Mouse (Mus musculus) myocyte (in vitro differentiated cells): ENCODE data around the gene Srsf7. TPM values are rescaled to one million over a fixed set of nuclear protein-coding genes. Genes with fewer than 3 reads are reported as not detected.
A peak's percentile ranks its signal among the peaks of the same experiment; 100 is the strongest.
"Not testable (repeated sequence)": the region's sequence is repeated elsewhere in the genome, so short reads cannot be mapped to it uniquely, and the experiment has no call there.

Experiments
- H3K27me3 ChIP-seq: one replicate; pipeline ENCODE4 v1.6.1; 2011; ENCODE audit not compliant: control insufficient read depth, insufficient read depth, insufficient read length
- H3K36me3 ChIP-seq: one replicate; pipeline ENCODE4 v1.6.1; 2011; ENCODE audit not compliant: control insufficient read depth, insufficient read depth
- H3K4me2 ChIP-seq: one replicate; pipeline ENCODE4 v1.6.1; 2011; ENCODE audit warnings: low read depth, control low read depth
- H3K4me3 ChIP-seq: one replicate; pipeline ENCODE4 v1.5.1; 2011; ENCODE audit warnings: mild to moderate bottlenecking, control low read depth, moderate library complexity
- H3K79me2 ChIP-seq: one replicate; pipeline ENCODE4 v1.6.1; 2011; ENCODE audit not compliant: control insufficient read depth, insufficient read depth
- H3ac ChIP-seq: one replicate; pipeline ENCODE4 v1.6.1; 2011; ENCODE audit not compliant: control insufficient read depth, insufficient read length
- CEBPB ChIP-seq: IDR thresholded peaks from 2 replicates; pipeline ENCODE4 v1.6.1; 2011; ENCODE audit warnings: mild to moderate bottlenecking, moderate library complexity; ENCODE audit not compliant: poor library complexity, insufficient read depth, severe bottlenecking
- E2F4 ChIP-seq: IDR thresholded peaks from one replicate; pipeline ENCODE4 v1.6.1; 2011; ENCODE audit warnings: mild to moderate bottlenecking, control low read depth, moderate library complexity; ENCODE audit not compliant: insufficient read depth
- MAX ChIP-seq: IDR thresholded peaks from one replicate; pipeline ENCODE4 v1.6.1; 2011; ENCODE audit warnings: low read depth, mild to moderate bottlenecking, control low read depth
- MYOD1 ChIP-seq, 3 experiments: IDR thresholded peaks; one replicate each; pipeline ENCODE4 v1.6.1; 2011; ENCODE audit warnings: control low read depth in 2 of 3, low read depth in 2 of 3, mild to moderate bottlenecking in 2 of 3, moderate library complexity in 1 of 3; ENCODE audit not compliant: insufficient read length in 2 of 3, control insufficient read depth in 1 of 3
- MYOG ChIP-seq, 3 experiments: IDR thresholded peaks; one replicate each; pipeline ENCODE4 v1.6.1; 2011; ENCODE audit warnings: control low read depth in 2 of 3, low read depth in 2 of 3, mild to moderate bottlenecking in 2 of 3; ENCODE audit not compliant: insufficient read length in 2 of 3, control insufficient read depth in 1 of 3, insufficient read depth in 1 of 3
- POLR2A ChIP-seq: IDR thresholded peaks from one replicate; pipeline ENCODE4 v1.6.1; 2011; ENCODE audit warnings: low read depth, mild to moderate bottlenecking, control low read depth, moderate library complexity; ENCODE audit not compliant: insufficient read length
- POLR2AphosphoS2 ChIP-seq: IDR thresholded peaks from one replicate; pipeline ENCODE4 v1.6.1; 2011; ENCODE audit warnings: low read depth, control low read depth; ENCODE audit not compliant: insufficient read length
- REST ChIP-seq: IDR thresholded peaks from one replicate; pipeline ENCODE4 v1.6.1; 2011; ENCODE audit warnings: mild to moderate bottlenecking, control low read depth, moderate library complexity; ENCODE audit not compliant: insufficient read depth, insufficient read length
- SRF ChIP-seq: IDR thresholded peaks from one replicate; pipeline ENCODE4 v1.6.1; 2011; ENCODE audit warnings: low read depth; ENCODE audit not compliant: control insufficient read depth, insufficient read length
- TCF12 ChIP-seq: IDR thresholded peaks from one replicate; pipeline ENCODE4 v1.6.1; 2011; ENCODE audit warnings: mild to moderate bottlenecking, control low read depth; ENCODE audit not compliant: poor library complexity, insufficient read depth, severe bottlenecking
- TCF3 ChIP-seq: IDR thresholded peaks from one replicate; pipeline ENCODE4 v1.6.1; 2011; ENCODE audit warnings: low read depth, control low read depth; ENCODE audit not compliant: insufficient read length
- USF1 ChIP-seq: IDR thresholded peaks from one replicate; pipeline ENCODE4 v1.6.1; 2011; ENCODE audit warnings: low read depth, mild to moderate bottlenecking, control low read depth, moderate library complexity
- polyA plus RNA-seq: library from polyadenylated mRNA; unstranded; fragments of >200 nt; fragmentation: generic; extraction: Trizol; gene quantifications from one replicate; pipeline ENCODE4 v1.2.1, GENCODE M21; 2012; ENCODE audit warnings: missing spikeins

Gene Srsf7
- polyA plus RNA-seq, 1 experiment, result 72.0 TPM

DNA sequence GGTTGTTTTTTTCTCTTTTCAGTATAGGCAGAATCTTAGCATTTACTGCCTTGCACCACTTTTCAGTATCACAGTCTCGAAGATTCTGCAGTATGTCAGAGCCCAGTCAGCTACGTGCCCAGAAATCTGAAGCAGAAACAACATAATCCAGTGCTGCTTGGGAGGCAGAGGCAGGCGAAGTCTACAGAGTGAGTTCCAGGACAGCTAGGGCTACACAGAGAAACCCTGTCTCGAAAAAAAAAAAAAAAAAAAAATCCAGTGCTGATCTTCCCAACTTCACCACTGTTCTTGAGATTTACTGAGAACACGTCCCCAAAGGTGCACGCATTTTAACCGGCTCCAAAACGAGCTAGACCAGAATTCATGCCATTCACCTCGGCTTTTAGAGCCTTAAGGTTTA lies 16.7 kb upstream of the Srsf7 start:
- TF ChIP-seq MYOD1 (IDR thresholded peaks at IDR 0.05; ENCODE audit: control insufficient read depth in 1 of 3, insufficient read length in 2 of 3, low read depth in 2 of 3) (no peak), MAX (no peak), SRF (no peak), USF1 (no peak), MYOG (IDR thresholded peaks at IDR 0.05; ENCODE audit: control insufficient read depth in 1 of 3, insufficient read depth in 1 of 3, insufficient read length in 2 of 3, low read depth in 2 of 3) (no peak), E2F4 (no peak), TCF12 (no peak), POLR2A (no peak), REST (no peak), TCF3 (no peak), CEBPB (no peak), POLR2AphosphoS2 (no peak)
- H3K4me3 ChIP-seq, result peak overlapping the region; percentile 54
- H3ac ChIP-seq, result peak overlapping the region; percentile 49
- H3K79me2 ChIP-seq, result no peaks in the 10 kb centered on the region
- H3K4me2 ChIP-seq, result peak overlapping the region; percentile 81
- peaks cover 4% of the 10 kb centered on the region for H3K36me3 ChIP-seq
- no peaks in the 10 kb centered on the region for H3K27me3 ChIP-seq

DNA sequence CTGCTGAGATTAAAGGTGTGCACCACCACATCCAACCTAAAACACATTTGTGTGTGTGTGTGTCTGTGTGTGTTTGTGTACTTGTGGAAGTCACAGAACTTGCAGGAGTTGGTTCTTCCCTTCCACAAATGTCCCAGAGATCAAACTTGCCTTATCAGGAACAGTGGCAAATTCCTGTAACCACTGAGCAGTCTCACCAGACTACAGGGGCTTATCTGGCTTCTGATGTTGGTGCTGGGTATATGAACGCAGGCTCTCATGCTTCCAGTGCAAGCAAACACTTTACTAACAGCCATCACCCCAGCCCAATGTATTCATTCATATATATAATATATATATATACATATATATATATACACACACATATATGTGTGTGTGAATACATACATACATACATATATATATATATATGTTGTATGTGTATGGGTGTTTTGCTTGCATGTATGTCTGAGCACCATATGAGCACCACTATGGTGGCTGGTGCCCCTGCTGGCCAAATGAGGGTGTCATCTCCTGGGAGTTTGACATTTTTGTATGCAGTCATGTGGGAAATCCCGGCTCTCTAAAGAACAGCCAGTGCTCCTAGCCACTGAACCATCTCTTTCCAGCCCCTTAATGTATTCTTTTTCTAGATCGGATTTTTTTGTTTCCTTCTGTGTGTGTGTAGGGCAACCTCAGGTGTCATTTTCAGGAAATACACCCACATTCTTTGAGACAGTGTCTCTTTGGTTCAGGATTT lies 15.0 kb upstream of the Srsf7 start:
- no peak overlapping the region for H3K4me2 ChIP-seq
- TF ChIP-seq TCF3 (no peak), SRF (no peak), MAX (no peak)
- H3K27me3 ChIP-seq, result no peaks in the 10 kb centered on the region
- H3K36me3 ChIP-seq, result no peaks in the 10 kb centered on the region
- no peak overlapping the region for H3ac ChIP-seq
- no peak overlapping the region for H3K4me3 ChIP-seq
- H3K79me2 ChIP-seq, result no peaks in the 10 kb centered on the region

DNA sequence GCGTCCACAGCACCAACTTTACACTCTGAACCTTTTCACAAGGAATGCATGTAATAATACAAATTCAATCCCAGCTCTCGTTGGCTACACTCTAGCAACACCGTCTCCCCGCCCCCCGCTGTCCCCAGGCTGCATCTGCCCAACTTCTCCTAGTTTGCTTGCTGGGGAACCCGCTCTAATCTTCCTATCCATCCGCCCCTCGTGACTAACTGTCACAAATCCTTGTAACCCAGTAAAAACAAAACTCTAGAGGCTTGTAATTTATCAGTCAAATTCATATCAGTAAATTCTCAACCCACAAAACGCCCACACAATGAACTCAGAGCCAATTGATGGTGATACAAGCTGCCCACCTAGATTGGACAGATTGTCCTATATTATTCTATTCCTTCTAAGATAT lies 14.1 kb upstream of the Srsf7 start:
- H3K4me3 ChIP-seq, result no peak overlapping the region
- H3K4me2 ChIP-seq, result no peak overlapping the region
- H3K79me2 ChIP-seq, result no peaks in the 10 kb centered on the region
- no peak overlapping the region for H3ac ChIP-seq
- H3K36me3 ChIP-seq, result no peaks in the 10 kb centered on the region
- no peaks in the 10 kb centered on the region for H3K27me3 ChIP-seq
- TF ChIP-seq TCF3 (no peak), CEBPB (no peak), USF1 (no peak), REST (no peak), POLR2AphosphoS2 (no peak), MYOD1 (IDR thresholded peaks at IDR 0.05; ENCODE audit: control insufficient read depth in 1 of 3, insufficient read length in 2 of 3, low read depth in 2 of 3) (no peak), TCF12 (no peak), E2F4 (no peak), SRF (no peak), MAX (no peak), MYOG (IDR thresholded peaks at IDR 0.05; ENCODE audit: control insufficient read depth in 1 of 3, insufficient read depth in 1 of 3, insufficient read length in 2 of 3, low read depth in 2 of 3) (no peak), POLR2A (no peak)

DNA sequence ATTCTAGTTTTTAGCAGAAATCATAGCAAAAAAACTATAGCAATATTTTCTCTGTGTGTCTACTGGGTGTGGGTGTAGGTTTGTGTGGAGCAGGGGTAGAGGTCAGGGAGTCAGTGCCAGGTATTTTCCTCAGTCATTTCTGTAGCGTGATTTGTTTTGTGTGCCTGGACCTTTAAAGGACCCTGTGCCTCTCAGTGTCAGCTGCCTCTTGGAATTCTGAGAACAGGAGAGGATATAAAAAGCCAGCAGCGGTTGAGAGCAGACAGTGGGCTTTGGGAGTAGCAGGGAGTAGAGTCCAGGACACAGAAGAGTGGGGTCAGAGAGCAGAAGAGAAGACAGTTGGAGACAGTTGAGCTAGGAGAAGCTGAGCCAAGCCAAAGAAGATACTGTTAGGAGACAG lies 13.0 kb upstream of the Srsf7 start:
- H3K4me2 ChIP-seq, result no peak overlapping the region
- H3K36me3 ChIP-seq, result no peaks in the 10 kb centered on the region
- no peak overlapping the region for H3ac ChIP-seq
- H3K4me3 ChIP-seq, result no peak overlapping the region
- no peaks in the 10 kb centered on the region for H3K79me2 ChIP-seq
- TF ChIP-seq MAX (no peak), CEBPB (no peak), MYOG (IDR thresholded peaks at IDR 0.05; ENCODE audit: control insufficient read depth in 1 of 3, insufficient read depth in 1 of 3, insufficient read length in 2 of 3, low read depth in 2 of 3) (no peak)
- no peaks in the 10 kb centered on the region for H3K27me3 ChIP-seq

DNA sequence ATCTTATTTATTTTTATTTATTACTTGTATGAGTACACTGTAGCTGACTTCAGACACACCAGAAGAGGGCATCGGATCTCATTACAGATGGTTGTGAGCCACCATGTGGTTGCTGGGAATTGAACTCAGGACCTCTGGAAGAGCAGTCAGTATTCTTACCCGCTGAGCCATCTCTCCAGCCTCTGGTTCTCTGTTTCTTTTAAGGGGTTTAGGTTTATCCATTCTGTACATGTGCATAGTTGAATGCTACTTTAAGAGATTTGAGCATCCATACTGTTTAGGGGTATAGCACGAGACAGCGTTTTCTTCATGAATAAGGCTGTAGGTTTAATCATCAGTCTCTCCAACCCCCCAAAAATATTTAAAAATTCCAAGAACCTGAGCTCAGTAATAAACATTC lies 6.9 kb upstream of the Srsf7 start:
- not testable (repeated sequence) for H3K4me3 ChIP-seq, H3K4me2 ChIP-seq, H3ac ChIP-seq, H3K79me2 ChIP-seq, H3K27me3 ChIP-seq, H3K36me3 ChIP-seq

DNA sequence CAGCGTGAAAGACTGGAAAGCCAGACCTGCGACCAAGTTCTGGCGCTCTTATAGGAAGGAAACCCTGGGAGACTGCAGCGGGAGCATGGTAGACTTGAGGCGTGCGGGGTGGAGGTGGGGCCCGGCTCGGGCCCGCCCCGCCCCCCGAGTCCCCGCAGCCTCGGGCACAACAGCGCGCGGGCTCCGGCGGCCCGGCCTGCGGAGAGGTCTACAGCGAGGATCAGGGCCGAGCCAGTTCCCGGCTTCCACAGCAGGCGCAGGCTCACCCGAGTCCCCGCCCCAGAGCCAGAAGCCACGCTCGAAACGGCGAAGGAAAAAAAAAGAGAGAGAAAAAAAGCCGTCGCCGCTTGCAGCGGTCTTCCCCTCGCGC lies 821 bp downstream of the Srsf7 start:
- H3K79me2 ChIP-seq, result peaks cover 53% of the 10 kb centered on the region
- peak overlapping the region; percentile 94 for H3K4me3 ChIP-seq
- H3K4me2 ChIP-seq, result peak overlapping the region; percentile 95
- H3K36me3 ChIP-seq, result peaks cover 41% of the 10 kb centered on the region
- H3K27me3 ChIP-seq, result no peaks in the 10 kb centered on the region
- TF ChIP-seq MYOG (IDR thresholded peaks at IDR 0.05; ENCODE audit: control insufficient read depth in 1 of 3, insufficient read depth in 1 of 3, insufficient read length in 2 of 3, low read depth in 2 of 3) (no peak), MYOD1 (IDR thresholded peaks at IDR 0.05; ENCODE audit: control insufficient read depth in 1 of 3, insufficient read length in 2 of 3, low read depth in 2 of 3) (no peak), POLR2AphosphoS2 (no peak), USF1 (no peak)
- H3ac ChIP-seq, result peak overlapping the region; percentile 86
